Mouse (Mus musculus) Muller cell, postnatal 12 days (primary cell): Measurements from ENCODE around the gene Hpf1.

ENCODE experiments used
- DNase-seq: peaks from one replicate; pipeline ENCODE4 v3.0.0-alpha.2; 2015; ENCODE audit errors: inconsistent ontology term

Gene Hpf1

GRCm38 (mm10) chr8:60895878-60896277 is 5.7 kb downstream of the Hpf1 start:
- no peak for DNase-seq

- peak; percentile 19 for DNase-seq
Measured at GRCm38 (mm10) chr8:60900147-60900546, 9.9 kb downstream of the Hpf1 start.

- no peak for DNase-seq
Measured at GRCm38 (mm10) chr8:60912081-60912480, 21.9 kb downstream of the Hpf1 start.

- DNase-seq = no peak
Measured at GRCm38 (mm10) chr8:60912554-60912953, 22.3 kb downstream of the Hpf1 start.

- DNase-seq = no peak
Measured at GRCm38 (mm10) chr8:60919069-60919468, 28.9 kb downstream of the Hpf1 start.

- no peak for DNase-seq
Measured at GRCm38 (mm10) chr8:60920176-60920575, 30.0 kb downstream of the Hpf1 start.

GRCm38 (mm10) chr8:60933617-60934016 is 43.4 kb downstream of the Hpf1 start:
- no peak for DNase-seq

GRCm38 (mm10) chr8:60938717-60939424 is 48.7 kb downstream of the Hpf1 start:
- peak; percentile 19 for DNase-seq

GRCm38 (mm10) chr8:60942867-60943266 is 52.6 kb downstream of the Hpf1 start:
- no peak for DNase-seq

- no peak for DNase-seq
Measured at GRCm38 (mm10) chr8:60947503-60947902, 57.3 kb downstream of the Hpf1 start.

GRCm38 (mm10) chr8:60949859-60950258 is 59.6 kb downstream of the Hpf1 start:
- DNase-seq = no peak

- DNase-seq = no peak
Measured at GRCm38 (mm10) chr8:60951271-60951670, 61.1 kb downstream of the Hpf1 start.

- no peak for DNase-seq
Measured at GRCm38 (mm10) chr8:60951757-60952156, 61.5 kb downstream of the Hpf1 start.

GRCm38 (mm10) chr8:60952803-60953202 is 62.6 kb downstream of the Hpf1 start:
- no peak for DNase-seq

- DNase-seq = peak; percentile 95
Measured at GRCm38 (mm10) chr8:60954281-60955014, 64.2 kb downstream of the Hpf1 start.

- DNase-seq = no peak
Measured at GRCm38 (mm10) chr8:60956847-60957246, 66.6 kb downstream of the Hpf1 start.
